Mouse (Mus musculus) cerebellum, adult 9-11 months (tissue): ENCODE results near the gene Brpf1.

Experiments used
- DNase-seq: peaks from one replicate; pipeline ENCODE4 v3.0.0; 2022

The Brpf1 gene

DNA sequence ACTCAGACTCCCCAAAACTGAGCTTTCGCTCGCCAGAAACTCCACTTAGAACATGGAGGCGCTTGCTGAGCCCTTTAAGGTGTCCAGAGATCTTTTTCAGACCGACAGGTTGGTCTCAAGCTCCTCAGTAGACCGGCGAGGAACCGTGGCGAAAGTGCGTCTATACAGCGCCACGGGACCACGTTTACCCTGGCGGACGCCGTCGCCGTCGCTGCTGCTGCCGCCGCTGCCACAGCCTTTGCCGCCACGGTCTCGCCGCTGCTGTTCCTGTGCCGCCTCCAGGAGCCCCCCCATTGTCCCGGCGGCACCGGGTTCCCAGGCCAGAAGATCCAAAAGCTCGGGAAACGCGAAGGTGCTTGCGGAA is at the start of gene Brpf1:
Gene Brpf1 (plus strand): TSS at position 152 of the 364 bp plus-strand sequence.
- DNase-seq: no peak

DNA sequence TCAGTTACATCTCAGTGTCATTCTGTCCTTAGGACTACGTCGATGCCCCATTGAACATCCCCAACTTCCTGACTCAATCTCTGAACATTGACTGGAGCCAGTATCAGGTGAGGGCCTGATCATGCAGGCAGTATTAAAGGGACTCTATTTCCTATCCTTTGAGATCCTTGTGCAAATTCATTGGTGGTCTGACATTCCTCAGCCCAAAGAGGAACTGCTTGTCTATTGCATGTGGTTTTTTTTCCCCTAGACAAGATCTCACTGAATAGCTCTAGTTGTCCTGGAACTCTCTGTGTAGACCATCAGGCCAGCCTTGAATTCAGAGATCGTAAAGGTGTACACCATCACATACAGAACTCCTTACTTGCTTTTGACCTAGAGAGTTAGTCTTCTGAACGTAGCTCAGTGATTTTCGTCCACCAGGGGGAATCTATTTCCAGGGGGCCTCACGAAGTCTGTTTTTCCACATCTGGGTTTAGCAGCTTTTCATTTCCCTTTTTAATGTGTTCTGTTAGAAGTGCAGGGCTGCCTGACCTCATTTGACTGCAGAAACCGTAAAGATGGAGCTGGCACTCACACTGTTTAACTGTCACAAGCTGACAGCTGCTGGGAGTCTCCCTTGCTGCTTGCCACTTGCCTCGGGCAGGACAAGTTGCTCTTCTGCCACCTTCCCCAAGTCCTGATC is 45.6 kb upstream of the Brpf1 start:
- DNase-seq: peak; percentile 38

DNA sequence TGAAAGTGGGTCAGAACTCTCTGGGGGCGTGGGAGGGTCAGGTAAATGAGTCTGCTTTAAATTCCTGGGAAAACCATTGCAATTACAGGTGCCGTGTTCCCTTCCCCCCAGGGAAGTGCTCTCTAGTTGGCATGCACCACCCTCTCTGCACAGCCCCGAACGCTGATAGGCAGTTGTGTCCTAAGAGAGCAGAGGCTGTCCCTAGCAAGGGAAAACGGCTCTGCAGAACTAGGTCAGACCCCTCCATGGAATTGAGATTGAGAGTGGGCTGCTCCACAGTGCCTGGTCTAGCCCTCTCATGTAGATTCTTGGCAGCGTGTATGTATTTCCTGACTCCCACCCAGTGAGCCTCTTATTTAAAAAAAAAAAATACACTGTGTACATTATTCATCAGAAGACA is 43.4 kb upstream of the Brpf1 start:
- no peak for DNase-seq

DNA sequence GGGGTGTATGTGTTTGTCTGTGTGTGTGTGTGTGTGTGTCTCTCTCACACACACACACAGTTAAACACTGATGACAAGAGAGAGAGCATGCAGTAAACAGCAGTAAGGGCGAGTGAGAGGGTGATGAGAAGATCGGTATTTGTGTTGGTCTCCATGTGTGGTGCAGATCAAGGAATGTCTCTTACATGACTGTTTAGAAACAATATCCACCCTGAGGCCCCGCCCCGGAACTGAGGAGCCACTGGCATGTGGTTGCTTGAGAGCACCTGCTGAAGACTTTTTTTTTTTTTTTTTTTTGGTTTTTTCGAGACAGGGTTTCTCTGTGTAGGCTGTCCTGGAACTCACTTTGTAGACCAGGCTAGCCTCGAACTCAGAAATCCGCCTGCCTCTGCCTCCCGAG is 42.5 kb upstream of the Brpf1 start:
- no peak for DNase-seq

DNA sequence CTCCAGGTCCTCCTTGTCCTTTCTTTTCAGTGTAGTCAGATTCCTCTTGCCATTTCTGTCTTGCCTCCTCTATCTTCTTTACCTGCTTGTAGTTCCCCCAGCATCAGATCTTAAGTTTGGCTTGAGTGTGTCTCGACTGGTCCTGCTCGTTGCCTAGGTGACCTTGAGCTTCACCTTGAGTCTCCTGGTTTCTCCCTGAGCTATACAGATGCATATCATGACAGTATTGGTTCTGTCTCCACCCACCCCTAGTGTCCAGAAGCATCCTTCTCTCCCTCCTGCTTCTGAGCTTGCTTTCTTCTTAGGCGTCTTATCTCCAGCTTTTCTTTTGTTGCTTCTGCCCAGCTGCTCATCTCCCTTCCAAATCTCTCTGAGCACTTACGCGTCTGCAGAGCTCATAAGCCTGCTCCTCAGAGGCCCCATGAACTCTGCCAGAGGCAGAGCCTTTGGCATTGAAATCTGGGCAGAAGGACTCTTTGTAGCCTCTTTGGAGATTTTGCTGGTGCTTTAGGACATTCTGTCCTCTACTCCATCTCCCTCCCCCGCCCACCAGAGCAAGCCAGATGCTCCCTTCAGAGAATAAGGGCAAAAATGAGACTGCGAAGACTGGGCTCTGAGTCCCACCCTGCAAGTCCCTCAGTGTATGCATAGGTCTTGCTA is 39.8 kb upstream of the Brpf1 start:
- no peak for DNase-seq

DNA sequence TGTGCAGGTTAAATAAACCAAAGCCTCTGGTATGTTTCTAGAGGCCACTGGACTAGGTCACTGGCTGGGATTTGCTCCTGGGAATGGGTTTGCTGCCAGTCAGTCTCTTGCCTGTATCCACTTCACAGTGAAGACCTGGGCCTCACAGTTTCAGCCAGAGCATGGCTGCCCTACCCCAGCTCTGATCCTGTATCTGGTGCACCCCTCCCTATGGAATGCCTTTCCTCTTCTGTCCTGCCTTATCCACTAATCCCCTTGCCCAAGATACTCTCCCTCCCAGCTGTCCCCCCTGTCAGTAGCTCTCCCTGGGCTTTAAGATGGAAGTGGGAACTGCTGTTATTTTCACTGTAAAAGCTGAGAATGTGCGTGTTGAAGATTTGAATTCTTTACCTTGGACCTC is 38.9 kb upstream of the Brpf1 start:
- DNase-seq: no peak

DNA sequence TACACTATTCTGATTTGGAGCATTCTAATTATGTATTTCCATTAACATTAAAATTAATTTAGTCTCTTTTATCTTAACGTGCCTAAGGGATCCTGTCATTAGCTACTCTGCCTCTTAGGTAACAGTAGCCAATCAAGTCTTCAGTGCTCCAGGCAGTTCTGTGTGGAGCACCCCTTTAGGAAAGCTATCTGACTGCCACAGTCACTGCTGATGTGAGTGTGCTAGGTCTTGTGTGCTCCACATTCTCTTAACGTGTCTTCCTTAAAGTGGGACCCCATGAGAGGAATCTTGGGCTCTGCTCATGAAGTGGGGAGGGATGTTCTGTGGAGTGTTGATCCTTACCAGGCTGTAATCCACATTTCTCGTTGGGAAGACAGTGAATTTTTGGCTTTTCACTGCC is 34.6 kb upstream of the Brpf1 start:
- DNase-seq: no peak

DNA sequence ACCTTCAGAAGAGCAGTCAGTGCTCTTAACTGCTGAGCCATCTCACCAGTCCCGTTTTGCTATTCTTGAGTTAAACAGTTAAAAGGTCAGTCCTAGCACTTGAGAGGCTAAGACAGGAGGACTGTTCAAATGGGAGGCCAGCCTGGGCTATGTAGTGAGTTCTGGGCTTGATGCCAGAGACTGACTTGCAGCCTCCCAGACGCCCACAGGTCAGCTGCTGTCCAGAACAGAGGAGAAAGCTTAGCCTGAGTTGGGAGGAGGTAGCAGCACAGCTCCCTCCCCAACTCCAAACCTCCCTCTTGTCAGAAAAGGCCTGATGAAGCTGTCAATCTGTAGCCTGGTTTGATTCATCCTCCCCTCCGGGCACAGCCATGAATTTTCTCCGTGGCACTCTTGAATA is 30.1 kb upstream of the Brpf1 start:
- no peak for DNase-seq

DNA sequence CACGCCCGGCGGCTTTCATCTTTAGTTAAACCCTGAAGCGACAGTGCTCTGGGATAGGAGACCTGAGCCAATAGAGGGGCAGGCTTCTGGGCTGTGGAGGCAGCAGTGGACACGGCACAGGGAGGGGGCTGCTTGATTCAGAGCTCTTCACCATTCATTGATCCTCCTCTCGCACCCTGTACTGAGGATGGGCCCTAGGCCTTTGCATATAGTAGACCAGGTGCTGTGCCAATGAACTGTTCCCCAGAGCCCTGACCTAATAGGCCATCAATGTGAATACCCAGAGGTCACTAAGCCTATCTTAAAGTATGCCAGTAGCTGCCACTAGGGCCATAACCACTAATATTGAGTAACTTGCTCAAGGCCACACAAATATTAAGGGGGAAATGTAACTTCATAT is 25.3 kb upstream of the Brpf1 start:
- DNase-seq: no peak

DNA sequence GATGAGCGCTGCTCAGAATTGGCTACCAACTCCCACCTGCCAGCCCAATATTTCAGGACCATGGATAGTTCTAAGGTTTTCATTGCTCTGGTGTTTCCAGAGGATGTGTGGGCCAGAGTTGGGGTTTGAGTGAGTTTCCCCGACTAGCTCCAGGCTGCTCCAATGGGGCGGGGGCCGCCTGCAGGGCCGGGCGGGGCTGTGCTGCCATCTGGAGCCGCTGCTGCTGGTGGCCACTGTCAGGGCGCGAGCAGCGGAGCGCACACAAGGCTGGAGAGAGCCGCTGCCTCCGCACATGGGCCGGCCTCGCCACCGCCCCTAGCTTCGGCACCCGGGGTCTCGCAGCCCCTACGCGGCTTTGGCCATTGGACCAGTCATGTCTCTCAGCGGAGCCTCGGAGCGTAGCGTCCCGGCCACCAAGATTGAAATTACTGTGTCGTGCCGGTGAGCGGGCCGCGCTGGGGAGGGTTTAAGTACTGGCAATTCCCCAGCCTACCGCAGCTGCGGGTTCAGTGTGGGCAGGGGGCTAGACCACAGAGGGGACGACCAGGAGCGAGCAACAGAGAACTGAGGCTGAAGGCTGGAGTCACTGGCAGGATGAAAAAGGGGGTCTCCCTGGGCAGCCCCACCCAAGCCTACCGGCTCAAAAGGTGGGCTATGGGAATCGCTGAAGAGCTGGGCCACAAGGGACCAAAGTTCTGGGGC is 24.7 kb upstream of the Brpf1 start, which contains the start of gene Cpne9:
Gene Cpne9 (plus strand): TSS at position 207 of the 702 bp plus-strand sequence.
- DNase-seq: peak; percentile 56

DNA sequence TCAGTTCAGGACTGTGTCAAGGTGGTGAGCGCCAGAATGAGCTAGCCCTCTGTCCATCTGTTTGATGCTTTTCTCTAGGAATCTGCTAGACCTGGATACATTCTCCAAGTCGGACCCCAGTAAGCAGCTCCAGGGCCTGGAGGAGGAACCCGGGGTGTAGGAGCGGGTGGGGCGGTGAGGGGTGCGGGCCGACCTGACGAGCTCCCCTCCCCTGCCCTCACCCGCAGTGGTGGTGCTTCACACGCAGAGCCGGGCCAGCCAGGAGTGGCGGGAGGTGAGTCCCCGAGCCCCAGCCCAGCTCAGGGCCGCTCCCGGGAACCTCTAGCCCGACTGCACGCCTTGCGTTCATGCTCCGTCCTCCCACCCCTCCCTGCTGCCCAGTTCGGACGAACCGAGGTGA is 24.0 kb upstream of the Brpf1 start:
- DNase-seq: peak; percentile 60

DNA sequence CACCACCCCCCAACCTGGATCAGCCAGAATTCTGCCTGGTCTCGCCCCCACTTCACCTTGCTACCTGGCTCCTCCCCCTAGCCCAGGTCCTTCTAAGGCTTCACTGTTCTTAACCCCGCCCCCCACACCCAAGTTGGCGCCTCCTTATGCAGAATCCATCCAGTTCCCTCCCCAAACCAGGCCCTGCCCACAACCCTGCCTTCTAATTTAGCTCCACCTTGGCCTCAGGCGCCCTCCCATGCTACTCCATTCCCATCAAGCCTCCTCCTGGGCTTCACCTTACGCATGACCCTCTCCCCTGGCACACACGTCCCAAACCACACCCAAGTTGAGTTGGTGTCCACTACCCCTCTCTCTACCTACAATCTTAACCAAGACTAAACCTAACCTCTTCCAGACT is 23.4 kb upstream of the Brpf1 start:
- DNase-seq: peak; percentile 62

DNA sequence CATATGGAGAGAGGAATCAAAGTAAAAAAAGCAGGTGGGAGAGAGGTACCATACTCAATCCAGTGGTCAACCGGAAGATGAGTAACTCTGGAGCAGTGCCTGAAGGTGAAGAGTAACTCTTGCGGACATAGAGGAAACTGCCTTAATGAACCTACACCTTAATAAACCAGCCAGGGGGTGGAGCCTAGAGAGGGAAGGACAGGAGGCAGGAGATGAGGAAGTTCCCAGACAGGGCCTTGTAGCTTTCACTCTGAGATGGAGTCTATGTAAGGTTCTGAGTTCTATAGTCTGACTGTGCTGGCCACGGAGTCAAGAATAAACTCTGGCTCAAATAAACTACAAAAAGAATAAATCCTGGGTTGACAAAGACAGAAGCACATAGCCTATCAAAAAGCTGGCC is 22.0 kb upstream of the Brpf1 start:
- DNase-seq: no peak

DNA sequence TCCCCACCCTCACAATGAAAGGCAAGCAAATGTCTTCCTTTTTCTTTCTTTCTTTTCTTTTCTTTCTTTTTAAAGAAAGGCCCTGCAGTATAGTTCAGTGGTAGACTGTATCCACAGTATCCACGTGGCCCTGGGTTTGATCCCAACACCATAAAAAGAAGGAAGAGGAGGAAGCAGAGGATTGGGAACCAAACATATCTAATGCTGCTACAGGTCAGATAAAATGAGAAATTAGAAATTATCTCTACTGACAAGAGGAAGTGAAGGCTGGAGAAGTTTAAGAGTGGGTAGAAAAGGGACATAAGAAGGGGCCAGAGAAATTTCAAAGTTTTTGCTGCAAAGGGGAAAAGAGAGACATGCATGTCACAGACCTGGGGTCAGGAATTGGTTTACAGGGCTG is 20.6 kb upstream of the Brpf1 start:
- no peak for DNase-seq

DNA sequence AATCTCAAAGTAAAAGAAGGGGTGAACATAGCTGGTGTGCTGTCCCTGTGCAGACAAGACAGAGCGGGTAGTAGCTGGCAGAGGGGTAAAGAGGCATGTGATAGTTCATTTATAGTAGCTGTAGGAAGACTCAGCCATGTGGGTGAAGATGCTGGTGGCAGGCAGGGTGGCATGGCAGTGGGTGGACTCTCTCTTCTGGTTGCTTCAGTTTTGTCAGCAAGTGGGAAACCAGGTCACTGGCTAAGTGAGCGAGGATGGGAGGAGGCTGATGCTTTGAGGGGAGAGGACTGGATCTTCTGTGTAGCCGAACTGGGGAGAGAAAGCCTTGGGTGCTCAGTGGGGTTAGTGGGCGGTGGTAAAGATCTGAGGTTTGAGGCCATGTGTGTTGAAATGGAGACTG is 19.7 kb upstream of the Brpf1 start:
- no peak for DNase-seq

DNA sequence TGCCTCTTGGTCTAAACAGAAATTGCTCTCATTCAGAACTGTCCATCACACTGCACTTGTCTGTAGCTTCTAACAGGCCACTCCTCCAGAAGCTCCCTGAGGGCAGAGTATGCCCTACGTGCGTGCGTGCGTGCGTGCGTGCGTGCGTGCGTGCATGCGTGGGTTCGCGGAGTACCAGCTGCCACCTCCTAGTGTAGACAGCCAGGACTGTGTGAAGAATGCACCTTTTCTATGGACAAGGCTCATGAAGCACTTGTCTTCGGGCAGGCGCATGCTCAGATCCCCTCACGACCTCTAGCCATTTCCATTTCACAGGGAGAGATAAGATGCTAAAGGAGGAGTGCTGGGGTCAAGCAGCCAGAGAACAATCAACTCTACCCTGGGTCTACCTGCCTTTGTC is 17.6 kb upstream of the Brpf1 start:
- DNase-seq: no peak

DNA sequence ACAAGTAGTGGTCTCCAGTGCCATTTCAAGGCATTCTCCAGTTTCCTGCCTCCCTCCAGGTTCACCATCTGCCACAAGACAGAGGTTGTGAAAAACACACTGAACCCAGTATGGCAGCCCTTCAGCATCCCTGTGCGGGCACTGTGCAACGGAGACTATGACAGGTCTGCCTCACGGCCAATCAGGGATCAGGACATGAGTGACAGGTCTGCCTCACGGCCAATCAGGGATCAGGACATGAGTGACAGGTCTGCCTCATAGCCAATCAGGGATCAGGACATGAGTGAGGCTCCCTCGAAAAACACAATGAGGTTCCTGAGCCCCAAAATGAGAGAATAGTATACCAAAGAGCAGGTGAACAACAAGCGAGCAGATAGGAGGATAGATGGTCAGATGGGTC is 16.6 kb upstream of the Brpf1 start:
- no peak for DNase-seq

DNA sequence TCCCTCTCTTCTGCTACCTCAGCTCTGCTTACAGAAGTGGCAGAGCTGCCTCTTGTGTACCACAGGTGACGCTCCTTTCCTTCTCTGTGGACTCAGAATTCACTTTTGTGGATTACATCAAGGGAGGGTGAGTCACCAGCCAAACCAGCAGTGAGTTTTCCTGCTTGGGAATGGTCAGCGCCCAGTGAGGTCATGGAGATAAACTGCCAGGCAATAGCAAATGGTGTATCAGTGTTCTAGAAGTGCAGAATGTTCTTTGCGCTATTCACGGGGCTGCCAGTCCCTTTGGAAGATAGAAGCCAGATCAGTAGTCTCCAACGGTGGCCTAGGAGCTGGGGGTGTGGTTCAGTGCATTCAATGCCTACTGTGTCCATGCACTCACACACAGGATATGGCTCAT is 14.0 kb upstream of the Brpf1 start:
- no peak for DNase-seq

DNA sequence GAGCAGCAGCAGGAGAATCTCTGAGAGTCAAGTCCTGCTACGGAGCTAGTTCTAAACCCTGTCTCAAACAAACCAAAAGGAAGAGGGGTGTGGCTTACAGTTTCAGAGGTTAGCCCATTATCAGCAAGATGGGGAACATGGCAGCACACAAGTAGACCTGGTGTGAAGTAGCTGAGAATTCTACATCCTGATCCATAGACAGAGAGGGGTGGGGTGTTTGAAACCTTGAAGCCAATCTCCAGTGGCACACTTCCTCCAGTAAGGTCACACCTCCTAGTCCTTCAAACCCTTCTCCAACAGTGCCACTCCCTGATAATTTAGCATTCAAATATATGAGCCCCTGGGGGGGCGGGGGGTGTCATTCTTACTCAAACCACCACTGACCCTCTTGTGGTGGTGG is 10.9 kb upstream of the Brpf1 start:
- no peak for DNase-seq

DNA sequence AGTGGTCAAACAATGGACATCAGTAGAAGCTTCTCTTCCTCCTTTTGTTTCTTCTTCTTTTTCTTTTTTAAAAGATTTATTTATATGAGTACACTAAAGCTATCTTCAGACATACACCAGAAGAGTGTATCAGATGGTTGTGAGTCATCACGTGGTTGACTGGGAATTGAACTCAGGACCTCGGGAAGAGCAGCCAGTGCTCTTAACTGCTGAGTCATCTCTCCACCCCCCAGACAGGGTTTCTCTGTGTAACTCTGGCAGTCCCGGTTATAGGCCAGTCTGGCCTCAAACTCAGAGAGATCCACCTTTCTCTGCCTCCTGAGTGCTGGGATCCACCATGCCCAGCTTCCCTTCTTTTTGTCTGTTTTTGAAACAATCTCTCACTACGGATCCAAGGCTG is 10.3 kb upstream of the Brpf1 start:
- DNase-seq: no peak

DNA sequence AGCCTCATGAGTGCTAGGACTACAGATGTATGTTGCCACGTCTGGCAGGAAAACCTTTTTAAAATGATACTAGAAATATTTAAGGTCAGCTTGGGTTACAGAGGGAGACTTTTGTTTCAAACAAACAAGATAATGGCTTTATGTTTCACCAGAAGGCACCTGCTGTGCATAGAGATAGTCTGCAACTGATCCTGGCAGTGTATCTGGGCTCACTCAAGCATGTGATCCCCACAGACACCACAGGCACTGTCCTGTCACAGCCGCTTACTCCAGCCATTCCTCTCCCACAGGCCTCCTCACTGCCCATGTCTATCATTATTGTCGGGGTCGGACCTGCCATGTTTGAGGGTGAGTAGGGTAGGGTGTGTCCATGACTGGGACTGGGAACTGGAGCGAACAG is 5.6 kb upstream of the Brpf1 start:
- DNase-seq: no peak

DNA sequence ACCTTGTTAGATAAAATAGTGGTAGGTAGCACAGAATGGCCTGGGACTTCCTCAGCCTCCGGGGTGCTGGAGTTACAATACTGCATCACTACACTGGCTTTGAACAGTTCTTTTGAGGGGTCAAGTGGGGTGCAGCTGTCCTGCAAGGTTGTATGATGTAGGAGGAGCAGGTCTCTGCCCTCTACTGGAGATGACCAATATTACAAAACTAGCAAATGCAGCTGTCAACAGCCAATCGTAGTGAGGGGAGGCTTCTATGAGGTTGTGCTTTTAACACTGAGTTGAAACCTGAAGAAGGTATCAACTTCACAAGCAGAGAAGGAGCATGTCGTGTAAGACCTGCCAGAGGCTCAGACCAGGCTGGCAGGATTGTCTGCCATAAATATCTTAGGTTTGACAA is 4.7 kb upstream of the Brpf1 start:
- DNase-seq: no peak

DNA sequence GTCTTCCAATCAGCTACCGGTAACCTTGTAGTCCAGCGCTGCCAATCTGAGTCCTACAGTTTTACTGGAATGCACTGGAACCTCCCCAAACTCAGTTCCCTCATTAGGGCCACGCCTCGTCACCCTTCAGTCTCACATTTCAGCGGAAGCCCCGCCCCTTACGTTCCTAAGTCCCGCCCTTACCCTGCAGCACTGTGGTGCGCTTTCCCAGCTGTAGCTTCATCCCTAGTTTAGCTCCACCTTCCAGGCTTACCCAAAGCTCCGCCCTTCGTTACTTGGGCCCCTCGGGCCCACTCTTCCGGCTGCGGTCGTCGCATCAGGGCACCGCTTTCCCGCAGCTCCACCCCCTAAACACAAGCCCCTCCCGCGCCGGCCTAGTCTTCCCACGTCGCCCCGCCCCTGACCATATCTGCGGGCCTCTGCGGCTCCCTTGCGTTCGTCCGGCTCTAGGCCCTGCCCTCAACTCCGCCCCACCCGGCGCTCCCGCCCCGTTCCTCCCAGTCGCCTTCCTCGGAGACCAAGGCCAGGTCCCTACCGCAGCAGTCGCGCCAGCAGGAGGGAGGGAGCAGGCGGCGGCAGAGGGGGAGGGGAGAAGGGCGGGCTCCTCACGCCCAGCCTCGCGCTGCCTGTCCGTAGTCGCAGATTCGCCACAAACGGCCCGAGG is 483 bp upstream of the Brpf1 start:
- peak; percentile 100 for DNase-seq
